Mouse (Mus musculus): Measurements from ENCODE around the gene Appl2.

- no peak for TF ChIP-seq CTCF (IDR thresholded peaks at IDR 0.05; ENCODE audit: low read depth, low read length)
- TF ChIP-seq POLR2AphosphoS5 (IDR thresholded peaks at IDR 0.05; ENCODE audit: insufficient replicate concordance, low read depth, low read length), result no peak
- no peak for TF ChIP-seq GATA1 (IDR thresholded peaks at IDR 0.05; ENCODE audit: borderline replicate concordance, low read length)
- TF ChIP-seq TAL1 (conservative IDR thresholded peaks at IDR 0.05; ENCODE audit: low read depth, low read length), result no peak
- no peak for TF ChIP-seq GATA2 (IDR thresholded peaks at IDR 0.05; ENCODE audit: borderline replicate concordance, low read depth, low read length)
These were observed 42.8 kb downstream of the Appl2 start for GRCm38 (mm10) chr10:83605637-83606183.
